Mouse (Mus musculus) monocyte, adult 5-6 weeks (primary cell): Measurements from ENCODE around the gene Bud23. TPM values are rescaled to one million over a fixed set of nuclear protein-coding genes. Genes with fewer than 3 reads are reported as not detected.

Experiments used
- total RNA-seq: library from RNA; stranded (forward); fragments of 200-1000, 200-491, 200-594 nt; gene quantifications from 3 replicates; pipeline ENCODE4 v1.2.3, GENCODE M21; 2017

Bud23 gene
- total RNA-seq, 1 experiment from 2014 or later = 85.3 TPM

Other genes starting within 250 kb of the Bud23 start
- not detected in 3 replicates for gene Tmem270, start 158.2 kb downstream of the Bud23 start, total RNA-seq
- not detected in 3 replicates for gene Cldn13, start 149.4 kb downstream of the Bud23 start, total RNA-seq
- gene Mettl27, start 132.6 kb downstream of the Bud23 start, total RNA-seq = 1.3 to 1.6 TPM in 2 of 3 replicates, not detected in the other
- not detected in 3 replicates for gene Cldn4, start 118.0 kb downstream of the Bud23 start, total RNA-seq
- gene Cldn3, start 78.7 kb downstream of the Bud23 start, total RNA-seq = not detected in 3 replicates
- gene Abhd11, start 55.8 kb downstream of the Bud23 start, total RNA-seq = 13.0 to 27.0 TPM (median 24.1 TPM) in 3 replicates
- gene Stx1a, start 41.5 kb downstream of the Bud23 start, total RNA-seq = 0.29 to 0.76 TPM in 2 of 3 replicates, not detected in the other
- 3.8 to 6.5 TPM (median 5.5 TPM) in 3 replicates for gene Dnajc30, start 757 bp downstream of the Bud23 start, total RNA-seq
- gene Vps37d, start 13.3 kb upstream of the Bud23 start, total RNA-seq = 0.43 TPM in 1 of 3 replicates, not detected in the others
- 0.57 to 4.5 TPM (median 1.1 TPM) in 3 replicates for gene Mlxipl, start 24.9 kb upstream of the Bud23 start, total RNA-seq
- gene Tbl2, start 84.7 kb upstream of the Bud23 start, total RNA-seq = 4.3 to 9.9 TPM (median 9.6 TPM) in 3 replicates
- gene Bcl7b, start 103.3 kb upstream of the Bud23 start, total RNA-seq = 52.4 to 63.3 TPM (median 53.1 TPM) in 3 replicates
- gene Baz1b, start 122.3 kb upstream of the Bud23 start, total RNA-seq = 100 to 162 TPM (median 112 TPM) in 3 replicates
- gene Fzd9, start 186.3 kb upstream of the Bud23 start, total RNA-seq = not detected in 3 replicates